Mouse (Mus musculus) MEL (cell line): ENCODE measurements around the gene Arl8a. TPM values are rescaled to one million over a fixed set of nuclear protein-coding genes. Genes with fewer than 3 reads are reported as not detected.

Source experiments
- DNase-seq: peaks from one replicate; pipeline ENCODE4 v3.0.0; 2011; ENCODE audit warnings: low read depth, low spot score
- H3K27ac ChIP-seq: 2 replicates; pipeline ENCODE4 v1.5.1; 2012; ENCODE audit warnings: low read depth, mild to moderate bottlenecking, control low read depth, low read length, moderate library complexity; ENCODE audit not compliant: control insufficient read depth
- H3K27me3 ChIP-seq, 2 experiments: fragments of 150-350 bp in 1 of 2; sonication (generic) in 1 of 2; 2 replicates each; pipeline ENCODE4 v1.6.1; 2012; ENCODE audit warnings: low read length in 2 of 2, mild to moderate bottlenecking in 2 of 2, improper control_type of control experiment in 1 of 2, moderate library complexity in 1 of 2; ENCODE audit not compliant: insufficient read depth in 2 of 2, control insufficient read depth in 1 of 2
- H3K36me3 ChIP-seq, 2 experiments: 2 replicates each; pipeline ENCODE4 v1.6.1; 2012 to 2014; ENCODE audit warnings: low read length in 2 of 2, improper control_type of control experiment in 1 of 2, inconsistent platforms in 1 of 2, mild to moderate bottlenecking in 1 of 2; ENCODE audit not compliant: insufficient read depth in 2 of 2, control insufficient read depth in 1 of 2
- H3K4me1 ChIP-seq, 2 experiments: fragments of 150-350 bp in 1 of 2; sonication (generic) in 1 of 2; 2 replicates each; pipeline ENCODE4 v1.6.1; 2012; ENCODE audit warnings: low read length in 2 of 2, improper control_type of control experiment in 1 of 2, mild to moderate bottlenecking in 1 of 2; ENCODE audit not compliant: insufficient read depth in 2 of 2, control insufficient read depth in 1 of 2
- H3K4me3 ChIP-seq, 2 experiments: fragments of 150-350 bp in 1 of 2; sonication (generic) in 1 of 2; 2 replicates each; pipeline ENCODE4 v1.5.1; 2012; ENCODE audit warnings: low read depth in 2 of 2, low read length in 2 of 2, mild to moderate bottlenecking in 2 of 2, moderate library complexity in 2 of 2, control low read depth in 1 of 2, improper control_type of control experiment in 1 of 2; ENCODE audit not compliant: control insufficient read depth in 1 of 2, insufficient read depth in 1 of 2
- H3K79me2 ChIP-seq: 2 replicates; pipeline ENCODE4 v1.6.1; 2012; ENCODE audit warnings: mild to moderate bottlenecking, low read length, moderate library complexity; ENCODE audit not compliant: control insufficient read depth, poor library complexity, insufficient read depth
- H3K9ac ChIP-seq: 2 replicates; pipeline ENCODE4 v1.6.1; 2012; ENCODE audit warnings: low read depth, mild to moderate bottlenecking, control low read depth, low read length, moderate library complexity; ENCODE audit not compliant: control insufficient read depth, poor library complexity, severe bottlenecking
- H3K9me3 ChIP-seq: fragments of 150-350 bp; sonication (generic); replicated peaks from 2 replicates; pipeline ENCODE4 v1.6.1; 2012; ENCODE audit warnings: mild to moderate bottlenecking, low read length, improper control_type of control experiment, moderate library complexity; ENCODE audit not compliant: insufficient read depth
- BHLHE40 ChIP-seq: IDR thresholded peaks from 2 replicates; pipeline ENCODE4 v1.6.1; 2012; ENCODE audit warnings: low read depth, mild to moderate bottlenecking, inconsistent platforms, low read length, improper control_type of control experiment, borderline replicate concordance
- CHD2 ChIP-seq: IDR thresholded peaks from 2 replicates; pipeline ENCODE4 v1.6.1; 2011; ENCODE audit warnings: low read length, improper control_type of control experiment
- EP300 ChIP-seq, 2 experiments: IDR thresholded peaks; 2 replicates each; pipeline ENCODE4 v1.6.1; 2011; ENCODE audit warnings: improper control_type of control experiment in 2 of 2, low read length in 2 of 2, low read depth in 1 of 2, mild to moderate bottlenecking in 1 of 2
- ETS1 ChIP-seq: IDR thresholded peaks from 2 replicates; pipeline ENCODE4 v1.6.1; 2012; ENCODE audit warnings: low read depth, mild to moderate bottlenecking, inconsistent platforms, low read length, improper control_type of control experiment, moderate library complexity
- GABPA ChIP-seq: IDR thresholded peaks from 2 replicates; pipeline ENCODE4 v1.6.1; 2012; ENCODE audit warnings: low read depth, mild to moderate bottlenecking, inconsistent platforms, low read length, improper control_type of control experiment, moderate library complexity
- HCFC1 ChIP-seq: IDR thresholded peaks from 2 replicates; pipeline ENCODE4 v1.6.1; 2012; ENCODE audit warnings: low read depth, mild to moderate bottlenecking, inconsistent platforms, low read length, improper control_type of control experiment, moderate library complexity
- JUND ChIP-seq: IDR thresholded peaks from 2 replicates; pipeline ENCODE4 v1.6.1; 2011; ENCODE audit warnings: low read depth, mild to moderate bottlenecking, improper control_type of control experiment, low read length
- MAFK ChIP-seq: IDR thresholded peaks from 2 replicates; pipeline ENCODE4 v1.6.1; 2011; ENCODE audit warnings: low read depth, mild to moderate bottlenecking, low read length, improper control_type of control experiment, borderline replicate concordance
- MAX ChIP-seq: IDR thresholded peaks from 2 replicates; pipeline ENCODE4 v1.6.1; 2011; ENCODE audit warnings: low read length, improper control_type of control experiment
- MAZ ChIP-seq: IDR thresholded peaks from 2 replicates; pipeline ENCODE4 v1.6.1; 2012; ENCODE audit warnings: low read depth, mild to moderate bottlenecking, inconsistent platforms, low read length, improper control_type of control experiment
- MEF2A ChIP-seq: IDR thresholded peaks from 2 replicates; pipeline ENCODE4 v1.6.1; 2014; ENCODE audit warnings: low read depth, mild to moderate bottlenecking, inconsistent platforms, low read length, improper control_type of control experiment; ENCODE audit not compliant: poor library complexity, insufficient replicate concordance, severe bottlenecking; ENCODE audit errors: extremely low read depth
- MXI1 ChIP-seq: IDR thresholded peaks from 2 replicates; pipeline ENCODE4 v1.6.1; 2011; ENCODE audit warnings: mild to moderate bottlenecking, low read depth, low read length, improper control_type of control experiment
- MYC ChIP-seq: IDR thresholded peaks from 2 replicates; pipeline ENCODE4 v1.6.1; 2011; ENCODE audit warnings: low read depth, mild to moderate bottlenecking, low read length, improper control_type of control experiment, moderate library complexity
- NELFE ChIP-seq: IDR thresholded peaks from 2 replicates; pipeline ENCODE4 v1.6.1; 2011; ENCODE audit warnings: low read depth, low read length, improper control_type of control experiment
- POLR2A ChIP-seq, 2 experiments: IDR thresholded peaks; 2 replicates each; pipeline ENCODE4 v1.6.1; 2011 to 2012; ENCODE audit warnings: low read length in 2 of 2, mild to moderate bottlenecking in 2 of 2, control low read depth in 1 of 2, improper control_type of control experiment in 1 of 2, low read depth in 1 of 2, moderate library complexity in 1 of 2; ENCODE audit not compliant: control insufficient read depth in 1 of 2, insufficient read depth in 1 of 2, poor library complexity in 1 of 2
- POLR2AphosphoS2 ChIP-seq: IDR thresholded peaks from 2 replicates; pipeline ENCODE4 v1.6.1; 2011; ENCODE audit warnings: low read length, improper control_type of control experiment
- POLR2AphosphoS5 ChIP-seq: IDR thresholded peaks from 2 replicates; pipeline ENCODE4 v1.6.1; 2012; ENCODE audit warnings: low read depth, borderline replicate concordance, mild to moderate bottlenecking, inconsistent platforms, low read length, moderate library complexity, mixed read lengths
- SIN3A ChIP-seq: IDR thresholded peaks from 2 replicates; pipeline ENCODE4 v1.6.1; 2012; ENCODE audit warnings: low read length, improper control_type of control experiment, inconsistent platforms
- SMC3 ChIP-seq: IDR thresholded peaks from 2 replicates; pipeline ENCODE4 v1.6.1; 2011; ENCODE audit warnings: low read depth, low read length, improper control_type of control experiment
- TAL1 ChIP-seq: IDR thresholded peaks from 2 replicates; pipeline ENCODE4 v1.6.1; 2012; ENCODE audit warnings: mild to moderate bottlenecking, inconsistent platforms, low read length, moderate library complexity, mixed read lengths
- TCF12 ChIP-seq: IDR thresholded peaks from 2 replicates; pipeline ENCODE4 v1.6.1; 2014; ENCODE audit warnings: low read depth, mild to moderate bottlenecking, inconsistent platforms, low read length, improper control_type of control experiment, moderate library complexity
- UBTF ChIP-seq: IDR thresholded peaks from 2 replicates; pipeline ENCODE4 v1.6.1; 2012; ENCODE audit warnings: low read depth, mild to moderate bottlenecking, inconsistent platforms, low read length, improper control_type of control experiment, moderate library complexity, borderline replicate concordance; ENCODE audit not compliant: insufficient read depth
- USF1 ChIP-seq: IDR thresholded peaks from 2 replicates; pipeline ENCODE4 v1.6.1; 2014; ENCODE audit warnings: low read depth, mild to moderate bottlenecking, inconsistent platforms, low read length, improper control_type of control experiment, moderate library complexity
- ZC3H11A ChIP-seq: IDR thresholded peaks from 2 replicates; pipeline ENCODE4 v1.6.1; 2012; ENCODE audit warnings: low read depth, mild to moderate bottlenecking, inconsistent platforms, low read length, improper control_type of control experiment
- ZKSCAN1 ChIP-seq: IDR thresholded peaks from 2 replicates; pipeline ENCODE4 v1.6.1; 2012; ENCODE audit warnings: low read depth, mild to moderate bottlenecking, inconsistent platforms, low read length, improper control_type of control experiment, moderate library complexity
- ZMIZ1 ChIP-seq: IDR thresholded peaks from 2 replicates; pipeline ENCODE4 v1.6.1; 2012; ENCODE audit warnings: low read depth, mild to moderate bottlenecking, inconsistent platforms, low read length, improper control_type of control experiment, moderate library complexity
- ZNF384 ChIP-seq: IDR thresholded peaks from 2 replicates; pipeline ENCODE4 v1.6.1; 2012; ENCODE audit warnings: low read depth, mild to moderate bottlenecking, inconsistent platforms, low read length, improper control_type of control experiment
- polyA plus RNA-seq, 2 experiments: library from polyadenylated mRNA; stranded (reverse) in 1 of 2; unstranded in 1 of 2; fragments of >175 nt in 1 of 2; fragments of >200 nt in 1 of 2; gene quantifications; 2 replicates each; pipeline versions ENCODE4 v1.2.1 to v1.2.4; 2012; ENCODE audit warnings: low replicate concordance in 2 of 2, low read depth in 1 of 2; ENCODE audit not compliant: insufficient read length in 2 of 2, insufficient read depth in 1 of 2, missing spikeins in 1 of 2
- total RNA-seq: library from RNA; depleted of rRNA; stranded (reverse); fragments of 300-350 nt; gene quantifications from 2 replicates; pipeline ENCODE4 v1.2.3, GENCODE M21; 2012

Gene Arl8a
- total and polyA plus RNA-seq, 3 experiments = 8.0 to 47.7 TPM; not detected in 1

DNA sequence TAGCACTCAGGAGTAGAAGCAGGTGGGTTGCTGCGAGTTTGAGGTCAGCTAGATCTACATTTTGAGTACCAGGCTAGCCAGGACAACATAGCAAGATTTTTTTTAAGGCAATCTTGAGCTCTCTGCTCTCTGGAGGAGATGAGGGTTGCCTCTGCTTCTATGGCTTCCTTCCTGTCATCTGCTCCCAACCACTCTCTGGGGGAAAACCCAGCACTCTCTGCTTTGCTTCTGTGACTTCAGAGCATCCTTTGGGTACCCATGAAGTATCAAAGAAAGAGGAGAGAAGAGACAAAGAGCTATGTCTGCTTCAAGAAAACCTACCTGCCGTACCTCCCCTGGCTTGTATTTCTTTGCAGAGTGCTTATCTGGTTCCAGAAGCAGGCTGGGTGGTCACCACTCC lies 2.7 kb upstream of the Arl8a start:
- H3K4me3 ChIP-seq = no peak overlapping the region
- H3K4me1 ChIP-seq = peaks cover 0 to 12% of the 10 kb centered on the region in 2 experiments; a peak in 2 of 4 replicates
- H3K9ac ChIP-seq = no peak overlapping the region
- no peak for TF ChIP-seq ZC3H11A
- no peak for TF ChIP-seq TAL1
- no peak for TF ChIP-seq CHD2
- TF ChIP-seq MYC = no peak
- TF ChIP-seq ZNF384 = no peak
- TF ChIP-seq SMC3 = no peak
- no peak for TF ChIP-seq NELFE
- TF ChIP-seq BHLHE40 = no peak
- no peak for TF ChIP-seq MEF2A
- TF ChIP-seq MAFK = no peak
- no peak for TF ChIP-seq POLR2AphosphoS2
- TF ChIP-seq GABPA = no peak
- H3K27me3 ChIP-seq = no peaks in the 10 kb centered on the region
- H3K79me2 ChIP-seq = peaks cover 28% of the 10 kb centered on the region
- H3K27ac ChIP-seq = no peak overlapping the region
- no peaks in the 10 kb centered on the region for H3K9me3 ChIP-seq
- H3K36me3 ChIP-seq = peaks cover 15 to 27% of the 10 kb centered on the region in 2 experiments
- DNase-seq = no peak

DNA sequence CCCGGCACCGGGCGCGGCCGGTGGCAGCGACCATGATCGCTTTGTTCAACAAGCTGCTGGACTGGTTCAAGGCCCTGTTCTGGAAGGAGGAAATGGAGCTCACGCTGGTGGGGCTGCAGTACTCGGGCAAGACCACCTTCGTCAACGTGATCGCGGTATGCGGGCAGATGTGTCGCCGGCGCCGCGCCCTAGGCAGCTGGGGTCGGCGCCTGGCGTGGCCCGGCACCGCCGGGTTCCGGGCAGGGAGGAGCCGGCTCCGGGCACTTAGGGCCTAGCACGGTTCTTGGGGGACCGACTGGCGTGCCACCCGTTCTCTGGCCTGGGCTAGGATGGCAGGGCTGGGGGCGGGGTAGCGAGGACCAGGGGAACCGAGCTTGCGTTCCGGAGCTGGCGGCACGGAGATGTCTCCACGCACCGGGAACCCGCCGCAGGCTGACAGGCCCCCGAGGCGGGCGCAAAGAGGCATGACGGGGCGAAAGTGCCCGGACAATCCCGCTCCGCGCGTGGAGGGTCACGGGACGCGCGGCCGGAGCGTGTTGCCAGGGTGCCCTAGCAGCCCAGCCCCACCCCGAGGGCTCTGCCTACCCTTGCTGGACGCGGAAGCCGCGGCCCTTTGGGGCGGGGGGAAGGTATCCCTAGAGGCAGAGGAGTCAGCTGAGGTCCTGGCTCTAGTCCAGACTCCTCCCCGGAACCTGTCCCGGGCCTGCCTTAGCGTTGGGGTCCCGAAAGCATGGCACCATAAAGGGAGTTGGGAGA lies 500 bp downstream of the Arl8a start:
- Histone ChIP-seq H3K4me3 (peak overlapping the region; percentile 73 to 97), H3K27ac (peak overlapping the region; percentile 86), H3K27me3 (no peaks in the 10 kb centered on the region), H3K36me3 (peaks cover 8 to 15% of the 10 kb centered on the region in 2 experiments), H3K4me1 (peaks cover 0 to 9% of the 10 kb centered on the region in 2 experiments; a peak in 2 of 4 replicates), H3K9ac (peak overlapping the region; percentile 98), H3K79me2 (peaks cover 22% of the 10 kb centered on the region), H3K9me3 (no peaks in the 10 kb centered on the region)
- peak; percentile 97 for DNase-seq
- TF ChIP-seq POLR2AphosphoS2 = no peak
- no peak for TF ChIP-seq GABPA
- TF ChIP-seq EP300 (IDR thresholded peaks at IDR 0.05; ENCODE audit: low read depth in 1 of 2, low read length in 2 of 2) = peak in 1 of 2 experiments; percentile 29; a peak in 1 of 4 replicates
- TF ChIP-seq MAFK = no peak
- TF ChIP-seq SMC3 = no peak
- peak; percentile 65; the same call in 1 of the 2 replicates for TF ChIP-seq BHLHE40
- TF ChIP-seq MXI1 = peak; percentile 80; the same call in 1 of the 2 replicates
- peak; percentile 77 for TF ChIP-seq USF1
- peak; percentile 19 to 46; a peak in 1 of 4 replicates for TF ChIP-seq POLR2A (IDR thresholded peaks at IDR 0.05; ENCODE audit: control insufficient read depth in 1 of 2, insufficient read depth in 1 of 2, low read depth in 1 of 2, low read length in 2 of 2, poor library complexity in 1 of 2)
- TF ChIP-seq SIN3A = peak; percentile 91
- TF ChIP-seq ZC3H11A = no peak
- no peak for TF ChIP-seq UBTF
- no peak for TF ChIP-seq MAX
- TF ChIP-seq ZKSCAN1 = no peak
- no peak for TF ChIP-seq CHD2
- TF ChIP-seq ETS1 = peak; percentile 93
- TF ChIP-seq NELFE = peak; percentile 55
- TF ChIP-seq JUND = no peak
- no peak for TF ChIP-seq ZMIZ1
- TF ChIP-seq HCFC1 = peak; percentile 68; the same call in 1 of the 2 replicates
- TF ChIP-seq ZNF384 = no peak
- peak; percentile 29; the same call in 1 of the 2 replicates for TF ChIP-seq MAZ
- 0 out of 2 replicates have a peak, but pooled peaks have one; percentile 77 for TF ChIP-seq MYC
- no peak for TF ChIP-seq MEF2A
- TF ChIP-seq POLR2AphosphoS5 = no peak
- no peak for TF ChIP-seq TCF12
